Mouse (Mus musculus) adrenal gland, postnatal 25 days (tissue): ENCODE data around the gene Acot8. TPM values are rescaled to one million over a fixed set of nuclear protein-coding genes. Genes with fewer than 3 reads are reported as not detected.

Source experiments
- DNase-seq: peaks from one replicate; pipeline ENCODE4 v3.0.0; 2021; ENCODE audit warnings: mixed read lengths
- total RNA-seq: library from RNA; stranded (reverse); gene quantifications from 2 replicates; pipeline ENCODE4 v1.2.3, GENCODE M21; 2021

The Acot8 gene
- total RNA-seq, 1 experiment from 2014 or later: 36.0 TPM

DNA sequence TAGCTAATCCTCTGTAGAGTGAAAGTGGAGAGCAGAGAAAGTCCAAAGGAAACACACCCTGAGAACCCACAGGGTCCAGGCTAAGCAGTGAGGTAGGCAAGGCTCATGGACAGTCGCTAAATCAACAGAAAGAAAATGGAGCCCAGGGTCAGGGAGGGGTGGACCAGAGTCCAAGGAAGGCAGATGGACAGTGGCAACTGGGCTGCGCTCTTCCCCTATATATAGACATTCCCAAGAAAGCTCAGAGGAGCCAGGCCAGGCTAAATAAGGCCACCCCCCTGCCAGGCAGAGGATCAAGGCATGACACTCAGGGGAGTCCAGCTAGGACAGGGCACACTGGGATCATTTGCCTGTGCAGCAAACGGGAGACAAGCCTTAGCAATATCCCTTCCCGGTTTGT is 22.8 kb downstream of the Acot8 start:
- no peak for DNase-seq

DNA sequence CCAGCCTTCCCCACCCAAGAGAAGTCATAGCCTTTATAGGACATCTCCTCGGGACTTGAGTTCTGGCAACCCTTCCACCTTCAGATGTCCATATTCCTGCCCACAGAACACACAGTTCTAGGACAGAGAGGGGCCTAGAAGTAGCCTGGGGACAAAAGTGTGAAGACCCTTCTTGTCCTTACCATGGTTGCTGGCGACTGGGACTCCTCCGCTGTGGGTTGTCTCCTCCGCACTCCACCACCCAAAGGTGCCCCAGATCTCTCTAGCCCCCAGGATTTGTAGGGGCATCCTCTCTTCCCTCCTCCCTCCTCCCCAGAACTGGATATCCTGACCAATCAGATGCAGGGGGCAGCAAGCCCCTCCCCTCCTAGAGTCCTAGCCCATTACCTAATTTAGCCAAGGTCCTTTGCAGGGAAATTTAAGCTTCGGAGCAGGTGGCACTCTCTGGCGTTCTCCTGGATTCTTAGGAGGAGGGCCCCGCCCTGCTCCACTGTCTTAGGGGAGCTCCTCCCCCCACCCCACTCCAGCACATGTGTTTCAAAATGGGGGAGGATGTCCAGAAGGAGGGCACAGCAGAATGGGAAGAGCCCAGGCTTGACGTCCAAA is 25.1 kb downstream of the Acot8 start, which contains the start of gene Tnnc2:
Gene Tnnc2, minus strand, starts transcription at position 487 of the 606 bp plus-strand sequence.
- no peak for DNase-seq

DNA sequence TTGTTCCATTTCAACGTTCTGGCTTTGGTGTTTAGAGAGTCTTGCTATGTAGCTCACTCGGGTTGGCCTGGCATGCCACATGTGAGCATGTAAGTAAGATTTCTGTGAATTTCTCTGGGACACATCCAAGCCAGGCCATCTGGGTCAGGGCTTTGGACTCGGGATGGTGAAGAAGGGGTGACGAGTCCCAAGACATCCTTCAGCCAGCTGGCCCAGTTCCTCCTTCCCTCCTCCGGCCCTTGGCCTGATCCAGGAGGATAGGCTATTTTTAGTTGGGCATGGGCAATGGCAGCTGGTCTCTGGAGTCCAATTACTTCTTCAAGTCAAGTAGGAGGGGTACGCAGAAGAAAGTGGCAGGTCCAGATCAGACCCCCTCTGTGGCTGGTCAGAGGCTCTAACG is 25.9 kb downstream of the Acot8 start:
- no peak for DNase-seq

DNA sequence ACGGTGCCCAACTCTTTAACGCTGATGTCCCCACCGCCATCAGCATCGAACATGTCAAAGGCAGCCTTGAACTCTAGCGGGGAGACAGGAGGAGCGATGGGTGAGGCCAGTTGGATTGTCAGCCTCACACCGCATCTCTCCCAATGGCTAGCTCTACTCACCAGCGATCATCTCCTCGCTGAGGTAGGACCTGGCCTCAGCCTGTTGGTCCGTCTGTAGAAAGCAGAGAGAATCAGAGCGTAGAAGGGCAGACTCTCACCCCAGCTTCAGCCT is 26.7 kb downstream of the Acot8 start:
- no peak for DNase-seq

DNA sequence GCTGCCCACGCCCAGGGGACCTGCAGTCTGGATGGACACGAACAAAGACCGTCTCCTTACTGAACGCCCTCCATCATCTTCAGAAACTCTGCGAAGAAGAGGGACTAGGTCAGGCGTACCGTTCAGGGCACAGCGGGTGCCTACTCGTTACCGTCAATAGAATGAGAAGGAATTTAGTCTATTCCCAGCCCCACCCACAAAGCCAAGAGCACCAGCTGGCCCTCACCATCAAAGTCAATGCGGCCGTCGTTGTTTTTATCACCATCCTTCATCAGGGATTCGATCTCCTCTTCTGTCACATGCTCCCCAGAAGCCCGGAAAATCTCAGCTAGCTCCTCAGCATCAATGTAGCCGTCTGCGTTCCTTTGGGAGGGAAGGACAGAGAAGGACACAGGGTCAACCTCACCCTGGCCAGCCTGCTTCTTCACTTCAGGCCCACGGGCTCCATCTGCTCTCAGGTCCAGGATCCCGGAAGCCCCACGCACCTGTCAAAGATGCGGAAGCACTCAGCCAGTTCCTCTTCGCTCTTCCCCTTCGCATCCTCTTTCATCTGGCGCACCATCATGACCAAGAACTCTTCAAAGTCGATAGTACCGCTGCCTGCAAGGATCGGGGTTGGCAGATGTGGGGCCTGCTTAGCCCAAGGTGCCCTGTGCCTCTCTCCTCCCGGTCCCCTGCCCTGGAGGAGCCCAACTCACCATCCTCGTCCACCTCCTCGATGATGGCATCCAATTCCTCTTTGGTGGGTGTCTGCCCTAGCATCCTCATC is 27.3 kb downstream of the Acot8 start:
- DNase-seq: no peak

DNA sequence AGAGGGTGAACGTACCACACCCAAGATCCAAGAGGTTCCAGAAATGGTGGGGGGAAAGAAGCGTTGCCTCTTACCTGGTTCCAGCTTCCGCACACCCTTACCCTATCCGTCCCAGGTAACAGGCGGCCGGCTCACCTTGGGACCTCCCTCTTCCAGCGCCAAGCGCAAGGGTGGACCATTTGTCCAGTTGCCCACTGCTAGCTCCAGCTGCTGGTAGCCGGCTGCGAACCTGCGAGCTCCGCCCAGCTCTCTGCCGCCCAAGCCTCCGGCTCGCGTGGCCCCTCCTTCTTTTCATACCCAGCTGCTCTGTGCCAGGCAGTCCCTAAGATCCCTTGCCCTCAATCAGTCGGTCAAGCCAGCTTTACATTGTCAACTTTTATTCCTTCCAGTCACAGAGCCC is 27.9 kb downstream of the Acot8 start:
- DNase-seq: no peak

DNA sequence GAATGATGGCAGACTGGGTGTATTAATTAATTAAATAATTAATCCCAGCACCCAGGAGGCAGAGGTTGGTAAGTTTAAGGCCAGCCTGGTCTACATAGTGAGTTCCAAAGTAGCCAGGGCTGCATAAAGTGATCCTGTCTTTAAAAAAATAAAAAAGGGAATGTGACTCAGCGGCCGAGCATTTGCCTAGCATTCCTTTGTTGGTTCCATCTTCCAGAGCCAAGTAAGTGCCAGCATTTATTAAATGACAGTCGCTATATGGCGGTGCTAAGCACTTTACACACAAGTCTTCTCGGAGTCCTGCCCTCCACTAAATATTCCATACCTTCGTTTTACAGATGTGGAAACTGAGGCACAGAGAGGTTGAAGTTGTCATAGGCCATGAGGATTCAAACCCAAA is 28.6 kb downstream of the Acot8 start:
- DNase-seq: no peak

DNA sequence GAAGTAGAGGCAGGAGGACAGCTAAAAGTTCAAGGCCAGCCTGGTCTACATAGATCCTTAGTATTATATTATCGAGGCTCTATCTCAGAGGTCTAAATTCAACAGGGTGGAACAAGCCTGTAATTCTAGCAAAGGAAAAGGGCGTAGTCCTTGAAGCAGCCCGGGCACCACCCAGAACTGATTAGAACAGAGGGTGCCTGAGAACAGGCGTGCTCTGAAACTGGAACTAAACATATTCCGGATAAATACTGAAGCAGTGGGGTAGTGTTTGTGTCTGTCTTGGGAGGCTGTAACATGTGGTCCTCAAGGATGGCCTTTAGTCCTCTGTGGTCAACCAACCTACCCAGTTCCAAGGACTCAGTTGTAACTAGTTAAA is 30.7 kb downstream of the Acot8 start:
- DNase-seq: no peak

DNA sequence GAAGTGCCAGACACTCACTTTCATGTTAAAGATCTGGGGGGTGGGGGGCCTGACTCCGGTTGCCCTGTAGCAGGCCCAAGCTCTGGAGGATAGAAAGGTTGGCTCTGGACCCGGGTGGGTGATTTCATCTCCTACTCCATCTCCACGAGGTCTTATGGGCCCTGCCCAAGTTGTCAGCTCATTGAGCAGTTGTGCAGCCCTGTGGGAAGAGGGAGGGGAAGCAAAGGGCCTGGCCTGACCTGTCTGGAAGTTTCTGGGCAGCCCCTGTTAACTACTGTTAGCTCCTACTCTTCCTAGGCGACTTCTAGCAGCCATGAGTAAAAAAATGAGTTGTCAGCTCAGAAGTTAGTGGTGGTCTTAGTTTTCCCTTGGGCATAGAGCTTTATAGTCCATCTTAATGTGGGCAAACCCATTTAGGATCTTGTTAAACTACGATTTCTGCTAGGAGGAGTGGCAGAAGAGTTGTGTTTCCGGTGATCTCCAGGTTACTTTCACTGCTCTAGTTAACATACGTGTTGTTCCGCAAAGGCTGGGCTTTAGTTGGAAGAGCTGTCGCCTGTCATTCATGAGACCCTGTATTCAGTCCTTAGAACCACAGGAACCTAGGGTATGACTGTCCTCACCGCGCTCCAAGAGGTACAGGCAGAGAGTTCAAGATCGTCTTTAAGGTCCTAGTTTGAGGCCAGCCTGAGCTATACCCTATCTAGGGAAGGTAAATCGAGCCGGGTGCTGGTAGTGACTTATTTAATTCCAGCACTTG is 31.3 kb downstream of the Acot8 start:
- no peak for DNase-seq

DNA sequence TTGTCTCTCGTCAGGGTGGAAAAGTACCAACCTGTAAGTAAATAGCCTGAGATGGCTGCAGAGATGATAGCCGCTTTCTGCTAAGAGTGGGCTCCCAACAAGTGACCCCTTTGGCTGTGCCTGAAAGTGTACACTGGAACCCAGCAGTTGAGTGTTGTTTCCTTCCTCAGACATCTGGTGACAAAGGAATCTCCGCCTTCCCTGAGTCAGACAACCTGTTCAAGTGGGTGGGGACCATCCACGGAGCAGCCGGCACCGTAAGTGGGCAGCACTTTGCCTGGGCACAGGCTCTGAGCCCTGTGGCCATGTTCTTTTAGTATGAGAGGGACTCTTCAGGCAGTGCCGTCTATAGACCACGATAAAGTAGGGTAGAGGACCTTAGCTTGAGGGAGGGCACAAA is 33.6 kb downstream of the Acot8 start:
- no peak for DNase-seq

DNA sequence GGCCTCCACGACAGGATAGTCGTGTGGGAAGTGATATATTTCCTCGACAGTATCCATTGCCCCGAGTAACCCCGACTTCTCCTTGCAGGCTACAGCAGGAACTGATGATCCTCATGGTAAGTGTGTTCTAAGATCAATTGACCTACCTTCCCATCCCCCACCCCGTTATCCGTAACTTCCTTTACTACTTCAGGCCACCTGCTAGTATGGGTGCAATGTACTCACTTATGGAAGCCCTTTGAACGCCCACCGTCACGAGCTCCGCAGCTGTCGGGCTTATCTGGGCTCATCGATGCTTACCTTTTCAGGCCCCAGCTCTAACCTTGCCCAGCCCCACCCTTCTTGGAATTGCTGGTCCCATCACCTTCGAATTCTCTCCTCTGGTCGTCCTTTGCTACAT is 34.4 kb downstream of the Acot8 start:
- DNase-seq: no peak

DNA sequence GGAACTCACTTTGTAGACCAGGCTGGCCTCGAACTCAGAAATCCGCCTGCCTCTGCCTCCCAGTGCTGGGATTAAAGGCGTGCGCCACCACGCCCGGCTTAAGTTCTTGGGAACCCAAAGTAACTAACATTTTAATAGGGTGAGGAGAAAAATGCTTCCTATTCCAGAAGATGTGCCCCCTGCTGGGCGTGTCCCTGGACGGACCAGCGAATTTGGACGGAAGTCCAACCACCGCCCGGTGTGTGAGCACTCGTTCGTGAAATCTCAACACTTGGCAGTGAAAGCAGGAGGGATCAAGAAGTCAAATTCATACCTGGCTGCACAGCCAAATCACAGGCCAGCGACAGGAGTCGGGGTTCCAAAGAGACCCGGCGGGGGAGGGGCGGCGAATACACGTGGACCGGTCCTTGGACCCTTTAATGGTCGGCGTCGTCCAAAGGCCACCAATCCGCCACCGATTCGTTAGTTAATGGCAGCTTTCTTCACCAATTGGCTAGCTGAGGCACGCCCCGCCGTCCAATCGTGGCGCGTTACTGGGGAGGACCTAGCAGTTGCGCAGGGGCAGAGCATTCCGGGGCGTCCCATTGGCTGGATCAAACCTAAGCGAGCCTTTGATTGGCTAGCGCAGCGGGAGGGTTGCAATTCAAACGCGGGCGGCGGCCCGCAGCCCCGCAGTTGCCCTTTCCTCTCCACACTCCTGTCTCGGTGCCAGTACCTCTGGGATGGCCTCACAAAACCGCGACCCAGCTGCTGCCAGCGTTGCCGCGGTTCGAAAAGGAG is 35.2 kb downstream of the Acot8 start, which contains the start of gene Ube2c:
Gene Ube2c, plus strand, starts transcription at position 641 of the 780 bp plus-strand sequence.
- DNase-seq: peak; percentile 96

DNA sequence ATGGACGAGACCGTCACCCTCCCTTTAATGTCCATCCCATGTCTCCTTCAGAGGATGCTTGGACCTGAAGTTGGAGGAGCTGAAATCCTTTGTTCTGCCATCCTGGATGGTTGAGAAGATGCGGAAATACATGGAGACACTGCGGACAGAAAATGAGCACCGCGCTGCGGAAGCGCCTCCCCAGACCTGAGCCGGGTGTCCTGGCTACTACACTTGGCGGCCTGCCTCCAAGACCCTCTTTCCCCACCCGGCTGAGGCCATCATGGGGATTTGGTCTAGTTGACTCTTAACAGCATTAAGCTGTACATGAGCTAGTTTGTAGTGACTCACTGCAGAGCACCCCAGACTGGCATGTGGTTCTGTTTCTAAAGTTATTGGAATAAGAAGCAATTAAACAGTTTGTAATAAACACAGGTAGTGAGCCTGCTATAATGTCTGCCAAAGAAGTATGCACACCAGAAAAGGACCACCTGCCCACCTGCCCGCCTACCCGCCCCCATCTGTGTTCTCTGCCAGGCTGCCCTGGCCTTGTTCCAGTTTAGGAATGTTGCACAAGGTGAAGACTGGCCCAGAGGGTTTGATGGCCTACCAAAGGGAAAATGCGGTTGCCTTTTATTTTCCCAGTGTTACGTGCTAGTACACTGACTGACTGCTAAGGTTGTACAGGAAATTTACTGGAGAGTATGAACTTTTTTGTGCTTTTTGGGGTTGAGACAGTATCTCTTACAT is 36.7 kb downstream of the Acot8 start:
- no peak for DNase-seq

DNA sequence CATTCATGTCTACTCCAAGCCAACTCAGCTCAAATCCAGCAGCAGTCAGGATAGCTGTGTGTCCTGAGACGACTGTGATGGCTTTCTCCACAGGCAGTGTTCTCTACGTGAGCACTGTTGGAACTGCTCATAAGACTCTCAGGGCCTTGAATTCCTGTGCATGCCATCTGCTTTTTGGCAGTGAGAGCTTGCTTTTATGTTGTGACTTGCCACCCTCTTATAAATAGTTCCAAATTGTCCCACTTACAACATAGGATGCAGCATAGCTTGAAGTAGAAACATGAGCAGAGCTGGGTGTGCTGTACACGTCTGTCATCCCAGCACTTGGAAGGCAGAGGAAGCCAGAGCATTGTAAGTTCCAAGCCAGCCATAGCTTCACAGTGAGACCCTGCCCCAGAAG is 38.8 kb downstream of the Acot8 start:
- DNase-seq: no peak

DNA sequence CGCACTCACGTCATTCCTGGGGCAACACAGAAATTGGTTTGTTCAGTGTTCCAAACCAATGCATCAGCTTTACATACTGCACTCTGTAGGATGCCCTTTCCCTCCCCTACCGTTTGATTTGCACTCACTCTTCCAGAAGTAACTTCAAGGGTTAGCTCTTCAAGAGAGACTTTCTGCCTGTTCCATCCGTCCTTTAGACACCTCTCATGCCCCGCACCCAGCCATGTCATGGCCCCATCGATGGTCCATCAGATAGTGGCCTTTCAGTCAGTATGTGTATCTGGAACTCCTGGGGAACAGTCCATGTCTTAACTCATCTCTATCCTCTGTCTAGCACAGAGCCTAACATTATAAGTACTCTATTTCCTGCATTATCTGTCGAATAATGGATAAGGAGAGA is 42.1 kb downstream of the Acot8 start:
- DNase-seq: no peak

DNA sequence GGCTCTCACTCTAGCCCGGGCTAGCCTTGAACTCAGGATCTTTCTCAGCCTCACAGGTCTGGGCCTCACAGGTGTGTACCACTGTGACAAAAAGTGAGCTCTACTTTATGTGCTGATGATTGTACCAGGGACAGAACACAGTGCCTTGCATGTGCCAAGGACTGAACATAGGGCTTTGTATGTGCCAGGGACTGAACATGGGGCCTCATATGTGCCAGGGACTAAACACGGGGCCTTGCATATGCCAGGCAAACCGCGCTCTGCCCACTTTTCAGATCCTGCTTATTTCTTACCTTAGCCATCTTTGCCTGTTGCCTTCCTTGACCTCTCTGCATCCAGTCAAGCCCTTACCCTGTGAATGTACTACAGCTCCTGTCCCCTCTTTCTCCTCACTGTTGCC is 42.7 kb downstream of the Acot8 start:
- no peak for DNase-seq

DNA sequence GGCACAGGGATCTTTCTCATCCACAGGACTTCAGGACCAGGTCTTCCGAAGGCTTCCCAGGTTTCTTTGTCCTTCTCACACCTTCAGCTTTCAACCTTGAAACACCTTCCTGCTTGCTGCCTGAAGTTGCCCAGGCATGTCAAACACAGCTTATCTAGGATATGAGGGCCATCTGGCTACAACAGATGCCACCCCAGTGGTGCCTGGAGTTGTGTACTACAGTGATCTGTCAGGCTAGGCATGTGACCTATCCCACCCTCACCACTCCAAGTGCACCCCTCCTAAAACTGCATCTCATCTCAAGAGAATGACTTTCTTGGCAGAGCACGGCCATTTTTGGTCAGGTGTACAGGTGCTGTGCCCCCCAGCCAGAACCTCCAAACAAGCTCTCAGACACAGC is 43.2 kb downstream of the Acot8 start:
- no peak for DNase-seq

DNA sequence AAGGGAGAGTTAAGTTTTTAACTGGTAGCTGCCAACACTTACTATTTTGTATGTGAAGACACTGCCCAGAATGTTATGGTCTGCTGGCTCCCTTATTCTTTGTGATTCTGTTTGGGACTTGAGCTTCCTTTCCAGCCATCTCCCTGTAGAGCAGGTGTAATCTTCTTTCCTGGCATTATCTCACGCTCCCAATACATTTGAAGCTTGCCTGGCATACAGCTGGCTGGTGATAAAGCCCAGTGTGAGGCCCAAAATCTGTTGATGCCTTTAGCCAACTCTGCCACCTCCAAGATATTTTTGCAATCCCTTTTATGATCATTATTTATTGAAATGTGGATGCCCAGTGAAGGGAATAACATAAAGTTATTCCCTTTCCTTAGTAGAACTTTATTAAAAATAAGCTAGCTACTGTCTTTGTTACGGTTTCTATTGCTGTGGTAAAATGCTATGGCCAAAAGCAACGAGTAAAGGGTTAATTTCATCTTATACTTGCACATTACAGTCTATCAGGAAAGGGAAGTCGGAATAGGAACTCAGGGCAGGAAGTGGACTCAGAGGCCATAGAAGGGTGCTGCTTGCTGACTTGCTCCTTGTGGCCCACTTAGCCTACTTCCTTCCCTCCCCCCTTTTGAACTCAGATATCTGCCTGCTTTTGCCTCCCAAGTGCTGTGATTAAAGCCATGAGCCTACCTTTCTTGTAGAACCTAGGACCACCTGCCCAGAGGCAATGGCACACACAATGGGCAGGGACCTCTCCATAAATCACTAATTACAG is 44.4 kb downstream of the Acot8 start:
- no peak for DNase-seq

DNA sequence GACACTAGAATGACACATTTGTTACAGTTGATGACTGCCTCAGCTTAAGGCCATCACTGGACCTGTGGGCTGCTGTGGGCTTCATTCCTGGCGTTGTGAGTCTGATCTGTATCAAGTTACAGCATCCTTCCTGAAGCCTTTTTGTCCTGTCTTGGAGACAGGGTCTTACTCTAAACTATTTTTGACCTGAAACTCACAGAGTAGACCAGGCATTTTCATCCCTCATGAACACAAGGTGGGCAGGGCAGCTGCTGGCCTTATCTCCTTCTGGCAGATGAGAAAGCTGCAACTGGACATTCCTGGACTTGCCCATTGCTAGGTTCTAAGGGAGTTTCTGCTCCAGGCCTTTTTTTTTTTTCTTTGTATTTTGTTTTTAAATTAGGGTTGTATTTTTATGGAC is 46.0 kb downstream of the Acot8 start:
- DNase-seq: no peak

DNA sequence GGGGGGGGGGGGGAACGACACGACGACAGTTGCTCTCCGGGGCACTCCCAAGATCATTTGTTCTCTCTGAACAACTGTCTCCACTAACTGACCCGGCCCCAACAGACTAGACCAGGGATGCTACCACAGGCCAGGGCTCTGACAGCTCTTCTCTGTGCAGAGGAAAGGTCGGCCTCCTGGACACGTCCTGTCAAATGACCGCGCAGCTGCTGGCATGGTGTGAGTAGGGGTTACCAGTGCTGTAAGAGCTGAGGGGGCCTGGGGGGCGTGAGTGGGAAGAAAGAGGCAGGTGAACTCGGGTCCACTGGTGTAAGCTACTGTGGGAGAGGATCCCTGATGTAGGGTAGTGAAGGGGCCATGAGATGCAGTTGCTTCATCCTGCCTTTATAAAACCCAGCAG is 46.8 kb downstream of the Acot8 start:
- no peak for DNase-seq

DNA sequence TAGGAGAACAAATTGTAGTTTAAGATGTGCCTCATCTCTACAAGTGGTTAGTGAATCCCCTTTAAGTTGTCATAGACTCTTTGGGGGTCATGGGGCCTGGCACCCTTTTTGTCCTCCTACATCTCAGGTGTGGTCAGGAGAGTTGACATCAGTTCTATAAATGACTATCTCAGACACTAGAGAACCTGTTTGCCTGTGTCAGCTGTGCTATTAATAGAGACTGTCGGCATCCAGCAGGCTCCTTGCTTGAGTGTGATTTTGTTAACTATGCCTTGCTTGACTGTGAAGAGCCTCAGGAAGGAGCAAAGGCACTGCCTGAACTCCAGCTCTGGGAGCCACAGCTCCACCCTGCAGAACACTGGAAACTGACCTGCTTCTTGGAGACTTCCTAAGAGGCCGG is 49.9 kb downstream of the Acot8 start:
- DNase-seq: no peak
